Mouse (Mus musculus): ENCODE results near the gene Cdh3.

DNA sequence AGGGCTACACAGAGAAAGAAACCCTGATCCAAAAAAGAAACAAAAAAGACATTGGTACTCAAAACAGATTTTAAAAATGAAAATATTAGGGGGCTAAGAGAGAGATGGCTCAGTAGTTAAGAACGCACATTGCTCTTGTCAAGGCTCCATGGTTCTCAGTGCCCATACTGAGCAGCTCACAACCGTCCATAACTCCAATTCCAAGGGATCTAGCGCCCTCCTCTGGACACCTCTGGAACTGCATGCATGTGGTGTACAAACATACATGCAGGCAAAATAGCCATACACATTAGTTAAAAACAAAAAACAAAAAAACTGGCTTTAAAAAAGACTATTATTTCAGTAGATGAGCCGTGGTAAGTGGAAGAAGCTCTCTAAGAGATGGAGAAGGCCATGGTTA lies 19.9 kb downstream of the Cdh3 start:
- TF ChIP-seq EP300 (optimal IDR thresholded peaks at IDR 0.05) (no peak), CTCF (IDR thresholded peaks at IDR 0.05; ENCODE audit: low read depth) (peak; percentile 75)
